Mouse (Mus musculus) fat pad, adult 2 months (tissue): ENCODE data around the gene Ttc7.

Source experiments
- DNase-seq: peaks from one replicate; pipeline ENCODE4 v3.0.0-alpha.2; 2011; ENCODE audit warnings: low read depth, low spot score; ENCODE audit errors: extremely low read depth

The Ttc7 gene

GRCm38 (mm10) chr17:87282706-87283053 lies at the start of gene Ttc7:
TSS of gene Ttc7 (plus strand) at chr17:87282886.
- DNase-seq, result no peak

- DNase-seq, result no peak
Measured at GRCm38 (mm10) chr17:87235019-87235418, 47.7 kb upstream of the Ttc7 start.

- no peak for DNase-seq
Measured at GRCm38 (mm10) chr17:87236725-87237650, 45.7 kb upstream of the Ttc7 start.

- DNase-seq, result no peak
Measured at GRCm38 (mm10) chr17:87237826-87238225, 44.9 kb upstream of the Ttc7 start.

GRCm38 (mm10) chr17:87246103-87246502 lies 36.6 kb upstream of the Ttc7 start:
- no peak for DNase-seq

- DNase-seq, result no peak
Measured at GRCm38 (mm10) chr17:87254384-87254783, 28.3 kb upstream of the Ttc7 start.

GRCm38 (mm10) chr17:87255672-87256071 lies 27.0 kb upstream of the Ttc7 start:
- DNase-seq, result no peak

- DNase-seq, result no peak
Measured at GRCm38 (mm10) chr17:87263401-87263800, 19.3 kb upstream of the Ttc7 start.

- DNase-seq, result no peak
Measured at GRCm38 (mm10) chr17:87264054-87264830, 18.4 kb upstream of the Ttc7 start.

- no peak for DNase-seq
Measured at GRCm38 (mm10) chr17:87264927-87265791, 17.5 kb upstream of the Ttc7 start.

GRCm38 (mm10) chr17:87265792-87266186 lies 16.9 kb upstream of the Ttc7 start, which contains the start of gene Mcfd2:
TSS of gene Mcfd2 (minus strand) at chr17:87265935.
- no peak for DNase-seq

GRCm38 (mm10) chr17:87269454-87269853 lies 13.2 kb upstream of the Ttc7 start:
- DNase-seq, result no peak

GRCm38 (mm10) chr17:87275363-87276341 lies 7.0 kb upstream of the Ttc7 start:
- no peak for DNase-seq

- no peak for DNase-seq
Measured at GRCm38 (mm10) chr17:87282007-87282705, 530 bp upstream of the Ttc7 start.

- no peak for DNase-seq
Measured at GRCm38 (mm10) chr17:87283055-87283754, 519 bp downstream of the Ttc7 start.

GRCm38 (mm10) chr17:87283755-87284481 lies 1.2 kb downstream of the Ttc7 start:
- DNase-seq, result no peak

- DNase-seq, result no peak
Measured at GRCm38 (mm10) chr17:87284482-87285040, 1.9 kb downstream of the Ttc7 start.
